Mouse (Mus musculus) splenic B cell, adult 2 months (primary cell): ENCODE data around the gene Srrd.
A peak's percentile ranks its signal among the peaks of the same experiment; 100 is the strongest.

ENCODE experiments used
- DNase-seq: peaks from one replicate; pipeline ENCODE4 v3.0.0-alpha.2; 2011; ENCODE audit warnings: low read depth, low spot score
- H3K27me3 ChIP-seq: 2 replicates; pipeline ENCODE4 v1.6.1; 2012; ENCODE audit warnings: mild to moderate bottlenecking, low read length, moderate library complexity, mixed read lengths; ENCODE audit not compliant: control insufficient read depth, poor library complexity, insufficient read depth, severe bottlenecking
- H3K36me3 ChIP-seq: 2 replicates; pipeline ENCODE4 v1.6.1; 2012; ENCODE audit warnings: mild to moderate bottlenecking, low read length, moderate library complexity, mixed read lengths; ENCODE audit not compliant: control insufficient read depth, poor library complexity, insufficient read depth, severe bottlenecking

Srrd gene

GRCm38 (mm10) chr5:112369326-112369725 lies 26.5 kb upstream of the Srrd start:
- H3K36me3 ChIP-seq, result peaks cover 3% of the 10 kb centered on the region
- H3K27me3 ChIP-seq, result no peaks in the 10 kb centered on the region
- peak; percentile 47 for DNase-seq

DNA sequence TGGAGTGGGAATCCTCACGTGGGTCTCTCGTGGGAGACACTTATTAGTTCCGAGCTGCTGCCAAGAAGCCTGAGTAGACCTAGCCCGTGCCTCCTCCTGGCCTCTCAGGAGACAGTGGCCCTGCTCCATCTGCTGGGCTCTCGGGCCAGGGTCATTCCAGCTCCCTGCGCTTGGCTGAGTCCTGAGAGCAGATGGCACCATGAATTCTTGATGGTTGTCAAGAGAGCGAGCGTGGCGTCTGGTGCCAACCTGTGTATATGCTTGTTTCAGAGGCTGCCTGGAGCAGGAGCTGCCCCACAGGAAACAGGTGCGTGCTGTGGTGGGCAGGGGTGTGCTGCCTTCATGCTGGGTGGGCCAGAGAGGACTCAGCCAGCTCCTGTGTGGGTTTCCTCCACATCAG lies 25.8 kb upstream of the Srrd start:
- DNase-seq, result no peak
- Histone ChIP-seq H3K36me3 (peaks cover 3% of the 10 kb centered on the region), H3K27me3 (no peaks in the 10 kb centered on the region)

- H3K36me3 ChIP-seq, result peaks cover 3% of the 10 kb centered on the region
- H3K27me3 ChIP-seq, result no peaks in the 10 kb centered on the region
- no peak for DNase-seq
Measured at GRCm38 (mm10) chr5:112367929-112368328, 25.1 kb upstream of the Srrd start.

GRCm38 (mm10) chr5:112367338-112367737 lies 24.5 kb upstream of the Srrd start:
- no peak for DNase-seq
- Histone ChIP-seq H3K36me3 (peaks cover 3% of the 10 kb centered on the region), H3K27me3 (no peaks in the 10 kb centered on the region)

DNA sequence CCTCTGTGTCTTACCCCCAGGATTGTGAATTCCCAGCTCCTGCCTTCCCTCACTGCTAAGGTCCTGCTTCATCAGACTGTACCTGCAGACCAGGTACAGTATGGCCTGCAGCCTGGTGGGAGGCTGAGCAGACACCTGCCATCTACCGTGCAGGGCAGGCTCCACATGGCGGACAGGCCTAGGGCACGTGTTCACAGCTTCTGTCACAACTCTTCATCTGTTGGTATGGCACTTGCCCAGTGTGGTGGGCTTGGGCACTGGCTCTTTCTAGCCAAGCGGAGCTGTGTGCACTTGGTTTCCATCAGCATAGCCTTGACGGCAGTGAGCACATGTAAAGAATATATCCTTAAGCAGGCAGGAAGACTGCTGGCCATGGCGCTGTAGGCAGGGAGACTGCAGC lies 24.0 kb upstream of the Srrd start:
- DNase-seq, result no peak
- H3K27me3 ChIP-seq, result no peaks in the 10 kb centered on the region
- H3K36me3 ChIP-seq, result peaks cover 1% of the 10 kb centered on the region

- no peaks in the 10 kb centered on the region for H3K27me3 ChIP-seq
- no peak for DNase-seq
- no peaks in the 10 kb centered on the region; the same call in 1 of the 2 replicates for H3K36me3 ChIP-seq
Measured at GRCm38 (mm10) chr5:112364184-112364797, 21.5 kb upstream of the Srrd start.

DNA sequence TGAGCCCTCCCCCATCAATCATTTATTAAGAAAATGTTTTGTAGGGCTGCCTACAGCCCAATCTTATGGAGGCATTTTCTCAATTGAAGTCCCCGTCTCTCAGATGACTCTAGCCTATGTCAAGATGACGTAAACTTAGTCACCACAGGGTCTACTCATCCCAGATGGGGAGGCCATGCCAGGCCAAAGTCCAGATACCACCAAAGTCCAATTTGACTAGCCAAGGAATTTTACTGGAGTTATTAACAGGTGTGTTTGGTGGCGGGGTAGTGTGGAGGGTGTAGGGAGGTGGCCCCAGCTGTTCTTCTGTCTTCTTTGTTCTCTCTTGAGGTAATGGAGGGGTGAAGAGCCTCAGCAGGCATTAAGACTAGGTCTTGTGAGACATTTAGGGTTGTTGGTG lies 17.2 kb upstream of the Srrd start:
- Histone ChIP-seq H3K27me3 (no peaks in the 10 kb centered on the region), H3K36me3 (peaks cover 7% of the 10 kb centered on the region; the same call in 1 of the 2 replicates)
- no peak for DNase-seq

- no peak for DNase-seq
- peaks cover 7% of the 10 kb centered on the region; the same call in 1 of the 2 replicates for H3K36me3 ChIP-seq
- no peaks in the 10 kb centered on the region for H3K27me3 ChIP-seq
Measured at GRCm38 (mm10) chr5:112359520-112359919, 16.7 kb upstream of the Srrd start.

- H3K36me3 ChIP-seq, result peaks cover 11% of the 10 kb centered on the region; the same call in 1 of the 2 replicates
- no peaks in the 10 kb centered on the region for H3K27me3 ChIP-seq
- no peak for DNase-seq
Measured at GRCm38 (mm10) chr5:112356322-112356721, 13.5 kb upstream of the Srrd start.

DNA sequence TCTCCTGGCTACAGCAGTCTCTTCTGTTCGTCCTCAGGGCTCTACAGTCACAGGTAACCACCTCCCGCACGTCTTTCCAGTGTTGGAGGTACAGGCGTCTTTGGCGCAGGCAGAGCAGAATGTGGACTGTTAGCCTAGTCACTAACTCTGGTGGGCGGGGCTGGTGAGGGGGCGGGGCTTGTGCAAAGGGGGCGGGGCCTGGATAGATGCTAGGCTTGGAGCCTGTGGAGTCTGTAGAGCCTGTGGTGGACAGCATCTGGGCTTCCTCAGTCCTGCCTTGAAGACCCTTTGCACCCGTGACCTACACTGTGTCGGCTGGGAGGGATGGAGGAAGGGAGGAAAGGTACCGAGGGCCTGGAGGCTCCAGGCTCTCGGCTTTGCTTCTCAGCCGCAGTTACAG lies 13.1 kb upstream of the Srrd start, which contains the start of gene Gm6583:
Gm6583 (minus strand) TSS at position 124 of the 400 bp plus-strand sequence.
- no peak for DNase-seq
- Histone ChIP-seq H3K27me3 (no peaks in the 10 kb centered on the region), H3K36me3 (peaks cover 11% of the 10 kb centered on the region; the same call in 1 of the 2 replicates)

DNA sequence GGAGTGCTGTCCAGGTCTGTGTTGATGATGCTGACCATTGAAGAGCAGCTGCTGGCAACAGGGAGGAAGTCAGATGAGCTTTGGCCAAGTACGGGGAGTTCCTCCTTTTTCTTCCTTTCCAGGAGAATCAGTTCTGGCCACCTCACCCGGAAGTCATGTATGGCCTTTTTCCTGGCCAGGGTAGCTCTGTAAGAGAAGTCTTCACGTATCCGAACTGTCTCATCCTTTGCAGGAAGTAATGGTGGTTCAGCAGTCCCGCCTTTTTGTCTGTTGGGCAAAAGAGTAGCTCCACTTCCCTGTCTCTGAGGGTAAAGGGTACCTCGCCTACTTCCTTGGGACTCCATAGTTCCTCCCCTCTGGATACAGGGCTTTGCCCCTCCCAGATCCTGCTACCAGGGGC lies 12.7 kb upstream of the Srrd start:
- Histone ChIP-seq H3K27me3 (no peaks in the 10 kb centered on the region), H3K36me3 (peaks cover 11% of the 10 kb centered on the region; the same call in 1 of the 2 replicates)
- no peak for DNase-seq

GRCm38 (mm10) chr5:112349169-112349568 lies 6.3 kb upstream of the Srrd start:
- Histone ChIP-seq H3K36me3 (peaks cover 8% of the 10 kb centered on the region), H3K27me3 (no peaks in the 10 kb centered on the region)

GRCm38 (mm10) chr5:112346211-112346965 lies 3.5 kb upstream of the Srrd start:
- Histone ChIP-seq H3K36me3 (peaks cover 5% of the 10 kb centered on the region), H3K27me3 (no peaks in the 10 kb centered on the region)
- DNase-seq, result no peak

More at GRCm38 (mm10) chr5:112349169-112349568, 6.3 kb upstream of the Srrd start:
- no peak for DNase-seq

- H3K27me3 ChIP-seq, result no peaks in the 10 kb centered on the region
- DNase-seq, result peak; percentile 63
- H3K36me3 ChIP-seq, result peaks cover 5% of the 10 kb centered on the region
Measured at GRCm38 (mm10) chr5:112344092-112344960, 1.5 kb upstream of the Srrd start.

DNA sequence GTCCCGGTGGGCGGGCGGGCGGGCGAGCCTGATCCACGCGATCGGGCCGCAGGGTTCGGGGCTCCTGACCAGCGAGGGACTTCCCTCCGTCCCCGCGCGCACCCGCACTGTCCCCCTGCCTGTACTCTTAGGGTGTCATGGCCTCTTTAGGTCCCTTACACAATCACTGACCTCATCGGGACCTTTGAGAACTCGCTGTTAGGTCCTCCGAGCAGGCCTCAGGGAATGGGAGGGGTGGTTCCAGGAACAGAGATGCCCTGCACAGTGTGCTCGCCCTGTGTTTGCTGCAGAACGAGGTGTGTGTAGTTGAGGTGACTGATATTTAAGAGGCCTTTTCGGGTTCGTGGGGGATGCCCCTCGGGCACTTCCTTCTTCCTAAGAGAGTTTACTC lies 360 bp upstream of the Srrd start:
- peaks cover 6% of the 10 kb centered on the region for H3K36me3 ChIP-seq
- DNase-seq, result no peak
- H3K27me3 ChIP-seq, result no peaks in the 10 kb centered on the region
